Mouse (Mus musculus): ENCODE measurements around the gene Reg4. TPM values are rescaled to one million over a fixed set of nuclear protein-coding genes. Genes with fewer than 3 reads are reported as not detected.
A peak's percentile ranks its signal among the peaks of the same experiment; 100 is the strongest.

The Reg4 gene
- polyA plus RNA-seq, 1 experiment from 2014 or later = 0.49 TPM

- no peak overlapping the region for H3K9ac ChIP-seq (ENCODE audit: low read depth, low read length)
- WGBS = 70% methylated on average over 8 of the region's 8 CpGs
- H3K4me2 ChIP-seq (ENCODE audit: low read length) = no peak overlapping the region
- no peak for DNase-seq (ENCODE audit: low spot score)
- no peaks in the 10 kb centered on the region for H3K9me3 ChIP-seq (replicated peaks; ENCODE audit: low read length)
- H3K27me3 ChIP-seq (ENCODE audit: insufficient read depth, low read length) = no peaks in the 10 kb centered on the region
- no peak for ATAC-seq (replicated peaks; ENCODE audit: low FRiP score, low read depth)
- no peaks in the 10 kb centered on the region for H3K36me3 ChIP-seq (ENCODE audit: insufficient read depth, low read length)
- H3K27ac ChIP-seq = no peak overlapping the region
- TF ChIP-seq CTCF (IDR thresholded peaks at IDR 0.05; ENCODE audit: low read depth) = no peak
- H3K4me3 ChIP-seq (replicated peaks; ENCODE audit: low read depth, low read length) = no peak overlapping the region
- H3K4me1 ChIP-seq (replicated peaks; ENCODE audit: insufficient read depth, low read length) = no peaks in the 10 kb centered on the region
Observed at GRCm38 (mm10) chr3:98242458-98243037, 20.6 kb downstream of the Reg4 start.

GRCm38 (mm10) chr3:98245892-98246291, 23.9 kb downstream of the Reg4 start:
- Histone ChIP-seq H3K9me3 (replicated peaks; ENCODE audit: low read length) (no peaks in the 10 kb centered on the region), H3K4me1 (replicated peaks; ENCODE audit: insufficient read depth, low read length) (no peaks in the 10 kb centered on the region), H3K4me2 (ENCODE audit: low read length) (no peak overlapping the region), H3K27ac (no peak overlapping the region), H3K27me3 (ENCODE audit: insufficient read depth, low read length) (no peaks in the 10 kb centered on the region), H3K9ac (ENCODE audit: low read depth, low read length) (no peak overlapping the region), H3K36me3 (ENCODE audit: insufficient read depth, low read length) (no peaks in the 10 kb centered on the region), H3K4me3 (replicated peaks; ENCODE audit: low read depth, low read length) (no peak overlapping the region)
- no peak for TF ChIP-seq CTCF (IDR thresholded peaks at IDR 0.05; ENCODE audit: low read depth)
- DNase-seq (ENCODE audit: low spot score) (no peak), ATAC-seq (replicated peaks; ENCODE audit: low FRiP score, low read depth) (no peak)
- WGBS = 10% methylated on average over 8 of the region's 8 CpGs

- WGBS = 53% methylated on average over 7 of the region's 7 CpGs
- Histone ChIP-seq H3K9ac (ENCODE audit: low read depth, low read length) (no peak overlapping the region), H3K27ac (no peak overlapping the region), H3K9me3 (replicated peaks; ENCODE audit: low read length) (no peaks in the 10 kb centered on the region), H3K4me1 (replicated peaks; ENCODE audit: insufficient read depth, low read length) (no peaks in the 10 kb centered on the region), H3K36me3 (ENCODE audit: insufficient read depth, low read length) (no peaks in the 10 kb centered on the region), H3K4me2 (ENCODE audit: low read length) (no peak overlapping the region), H3K4me3 (replicated peaks; ENCODE audit: low read depth, low read length) (no peak overlapping the region), H3K27me3 (ENCODE audit: insufficient read depth, low read length) (no peaks in the 10 kb centered on the region)
- DNase-seq (ENCODE audit: low spot score) = no peak
- ATAC-seq (replicated peaks; ENCODE audit: low FRiP score, low read depth) = no peak
- no peak for TF ChIP-seq CTCF (IDR thresholded peaks at IDR 0.05; ENCODE audit: low read depth)
Observed at GRCm38 (mm10) chr3:98246985-98247751, 25.2 kb downstream of the Reg4 start.

- no peaks in the 10 kb centered on the region for H3K4me1 ChIP-seq (replicated peaks; ENCODE audit: insufficient read depth, low read length)
Observed at GRCm38 (mm10) chr3:98249378-98249777, 27.4 kb downstream of the Reg4 start.

GRCm38 (mm10) chr3:98249833-98250448, 28.0 kb downstream of the Reg4 start:
- H3K9ac ChIP-seq (ENCODE audit: low read depth, low read length) = no peak overlapping the region
- no peak overlapping the region for H3K4me2 ChIP-seq (ENCODE audit: low read length)
- no peaks in the 10 kb centered on the region for H3K27me3 ChIP-seq (ENCODE audit: insufficient read depth, low read length)
- no peaks in the 10 kb centered on the region for H3K9me3 ChIP-seq (replicated peaks; ENCODE audit: low read length)
- no peaks in the 10 kb centered on the region for H3K4me1 ChIP-seq (replicated peaks; ENCODE audit: insufficient read depth, low read length)
- no peak for ATAC-seq (replicated peaks; ENCODE audit: low FRiP score, low read depth)
- DNase-seq (ENCODE audit: low spot score) = no peak
- H3K4me3 ChIP-seq (replicated peaks; ENCODE audit: low read depth, low read length) = no peak overlapping the region
- H3K27ac ChIP-seq = no peak overlapping the region
- 64% methylated on average over 11 of the region's 11 CpGs for WGBS
- no peak for TF ChIP-seq CTCF (IDR thresholded peaks at IDR 0.05; ENCODE audit: low read depth)
- H3K36me3 ChIP-seq (ENCODE audit: insufficient read depth, low read length) = no peaks in the 10 kb centered on the region

More at GRCm38 (mm10) chr3:98249378-98249777, 27.4 kb downstream of the Reg4 start:
- H3K27ac ChIP-seq = no peak overlapping the region
- no peaks in the 10 kb centered on the region for H3K9me3 ChIP-seq (replicated peaks; ENCODE audit: low read length)
- whole genome bisulfite sequencing = 90% methylated on average over 2 of the region's 2 CpGs
- ATAC-seq (replicated peaks; ENCODE audit: low FRiP score, low read depth) (no peak), DNase-seq (ENCODE audit: low spot score) (no peak)
- H3K4me2 ChIP-seq (ENCODE audit: low read length) = no peak overlapping the region
- H3K27me3 ChIP-seq (ENCODE audit: insufficient read depth, low read length) = no peaks in the 10 kb centered on the region
- H3K4me3 ChIP-seq (replicated peaks; ENCODE audit: low read depth, low read length) = no peak overlapping the region
- H3K36me3 ChIP-seq (ENCODE audit: insufficient read depth, low read length) = no peaks in the 10 kb centered on the region
- H3K9ac ChIP-seq (ENCODE audit: low read depth, low read length) = no peak overlapping the region
- no peak for TF ChIP-seq CTCF (IDR thresholded peaks at IDR 0.05; ENCODE audit: low read depth)

GRCm38 (mm10) chr3:98254059-98254458, 32.1 kb downstream of the Reg4 start:
- H3K4me2 ChIP-seq (ENCODE audit: low read length) = no peak overlapping the region

More at GRCm38 (mm10) chr3:98254059-98254458, 32.1 kb downstream of the Reg4 start:
- ATAC-seq (replicated peaks; ENCODE audit: low FRiP score, low read depth) = no peak
- Histone ChIP-seq H3K9ac (ENCODE audit: low read depth, low read length) (no peak overlapping the region), H3K9me3 (replicated peaks; ENCODE audit: low read length) (no peaks in the 10 kb centered on the region), H3K27ac (peak overlapping the region; percentile 25; the same call in 1 of the 2 replicates), H3K4me3 (replicated peaks; ENCODE audit: low read depth, low read length) (no peak overlapping the region), H3K27me3 (ENCODE audit: insufficient read depth, low read length) (no peaks in the 10 kb centered on the region), H3K36me3 (ENCODE audit: insufficient read depth, low read length) (no peaks in the 10 kb centered on the region), H3K4me1 (replicated peaks; ENCODE audit: insufficient read depth, low read length) (no peaks in the 10 kb centered on the region)
- no peak for TF ChIP-seq CTCF (IDR thresholded peaks at IDR 0.05; ENCODE audit: low read depth)
- WGBS = 90% methylated on average over 2 of the region's 3 CpGs
- no peak for DNase-seq (ENCODE audit: low spot score)
